Mouse (Mus musculus) kidney, postnatal 14 days (tissue): Measurements from ENCODE around the gene H2-D1.
"Not testable (repeated sequence)": the region's sequence is repeated elsewhere in the genome, so short reads cannot be mapped to it uniquely, and the experiment has no call there.

ENCODE experiments used
- DNase-seq: peaks from one replicate; pipeline ENCODE4 v3.0.0; 2022; ENCODE audit warnings: mixed read lengths

H2-D1 gene

GRCm38 (mm10) chr17:35257378-35257777, 5.2 kb upstream of the H2-D1 start:
- no peak for DNase-seq

GRCm38 (mm10) chr17:35257824-35258491, 4.6 kb upstream of the H2-D1 start:
- DNase-seq: peak; percentile 95

- DNase-seq: no peak
Measured at GRCm38 (mm10) chr17:35258492-35259478, 3.7 kb upstream of the H2-D1 start.

- no peak for DNase-seq
Measured at GRCm38 (mm10) chr17:35259621-35260020, 2.9 kb upstream of the H2-D1 start.

GRCm38 (mm10) chr17:35261651-35262050, 879 bp upstream of the H2-D1 start:
- no peak for DNase-seq

- no peak for DNase-seq
Measured at GRCm38 (mm10) chr17:35263523-35263883, 973 bp downstream of the H2-D1 start.

GRCm38 (mm10) chr17:35267399-35268086, 5.0 kb downstream of the H2-D1 start:
- DNase-seq: no peak

GRCm38 (mm10) chr17:35269653-35270347, 7.3 kb downstream of the H2-D1 start:
- DNase-seq: peak; percentile 59

- no peak for DNase-seq
Measured at GRCm38 (mm10) chr17:35272249-35272648, 9.7 kb downstream of the H2-D1 start.

GRCm38 (mm10) chr17:35274770-35275169, 12.2 kb downstream of the H2-D1 start:
- DNase-seq: peak; percentile 90

GRCm38 (mm10) chr17:35276304-35276864, 13.9 kb downstream of the H2-D1 start:
- no peak for DNase-seq

- no peak for DNase-seq
Measured at GRCm38 (mm10) chr17:35278049-35278448, 15.5 kb downstream of the H2-D1 start.

- DNase-seq: no peak
Measured at GRCm38 (mm10) chr17:35278957-35279688, 16.6 kb downstream of the H2-D1 start.

GRCm38 (mm10) chr17:35280276-35280675, 17.7 kb downstream of the H2-D1 start:
- no peak for DNase-seq

GRCm38 (mm10) chr17:35285431-35285830, 22.9 kb downstream of the H2-D1 start:
- DNase-seq: no peak

GRCm38 (mm10) chr17:35295796-35296195, 33.3 kb downstream of the H2-D1 start:
- peak; percentile 50 for DNase-seq

GRCm38 (mm10) chr17:35300261-35300945, 37.9 kb downstream of the H2-D1 start:
- not testable (repeated sequence) for DNase-seq

GRCm38 (mm10) chr17:35301645-35302258, 39.2 kb downstream of the H2-D1 start:
- peak; percentile 90 for DNase-seq

GRCm38 (mm10) chr17:35303271-35303670, 40.7 kb downstream of the H2-D1 start:
- DNase-seq: no peak

GRCm38 (mm10) chr17:35303756-35304350, 41.3 kb downstream of the H2-D1 start:
- DNase-seq: no peak
